Mouse (Mus musculus): Measurements from ENCODE around the gene Naf1. TPM values are rescaled to one million over a fixed set of nuclear protein-coding genes. Genes with fewer than 3 reads are reported as not detected.

The Naf1 gene
- polyA plus RNA-seq, 1 experiment, result 5.9 TPM

Other genes starting within 250 kb of the Naf1 start
- 0.07 TPM in 1 of 2 replicates, not detected in the other for gene Npy5r, start 172.1 kb upstream of the Naf1 start, polyA plus RNA-seq (2012; rRNA removed)
- gene Npy1r, start 163.0 kb upstream of the Naf1 start, polyA plus RNA-seq (2012; rRNA removed), result 67.4 and 68.2 TPM in 2 replicates